Mouse (Mus musculus) layer of hippocampus, postnatal 36 days (tissue): Measurements from ENCODE around the gene Cdh15. TPM values are rescaled to one million over a fixed set of nuclear protein-coding genes. Genes with fewer than 3 reads are reported as not detected.
A peak's percentile ranks its signal among the peaks of the same experiment; 100 is the strongest.

Experiments used
- DNase-seq, 2 experiments: peaks; one replicate each; pipeline ENCODE4 v3.0.0; 2022
- total RNA-seq, 2 experiments: library from RNA; stranded (reverse); gene quantifications; 2 replicates each; pipeline ENCODE4 v1.2.3; 2021

Gene Cdh15
- total RNA-seq, 2 experiments from 2014 or later: 0.88 to 1.2 TPM

DNA sequence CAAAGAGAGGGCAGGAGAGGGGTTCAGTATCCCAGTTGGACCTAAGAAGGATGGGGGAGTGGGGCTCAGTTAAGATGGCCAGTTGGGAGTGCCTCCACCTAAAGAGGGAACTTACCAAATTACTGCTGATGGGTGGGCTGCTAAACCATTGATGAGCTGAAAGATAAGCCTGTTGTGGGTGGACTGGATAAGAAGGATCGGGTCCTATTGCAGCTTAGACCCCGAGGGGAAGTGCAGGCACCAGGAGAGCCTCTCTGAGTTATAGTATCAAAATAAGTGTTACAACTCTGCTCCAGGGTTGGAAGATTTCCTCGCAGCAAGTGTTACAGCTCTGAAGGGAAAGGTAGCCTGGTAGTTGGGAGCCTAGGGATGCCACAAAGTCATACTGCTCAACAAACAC is 3.6 kb upstream of the Cdh15 start:
- DNase-seq: no peak

DNA sequence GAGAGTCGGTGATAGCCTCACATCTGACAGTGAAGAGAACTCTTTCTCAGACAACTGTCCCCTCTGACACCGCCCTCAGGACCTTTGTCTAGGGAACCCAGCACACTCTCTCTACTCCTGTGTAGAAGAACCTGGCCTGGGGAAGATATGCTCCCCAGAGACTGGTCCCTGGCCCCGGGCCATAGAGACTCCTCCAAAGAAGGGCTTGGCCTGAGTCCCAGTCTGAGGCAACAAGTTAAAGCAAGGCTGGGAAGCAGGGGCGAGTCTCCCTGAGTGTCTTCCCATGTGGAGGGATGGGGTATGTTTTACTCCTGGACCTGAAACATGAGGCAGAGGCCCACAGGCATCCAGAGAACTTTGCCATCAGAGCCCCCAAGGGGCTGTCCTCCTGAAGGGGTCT is 2.1 kb upstream of the Cdh15 start:
- no peak for DNase-seq

DNA sequence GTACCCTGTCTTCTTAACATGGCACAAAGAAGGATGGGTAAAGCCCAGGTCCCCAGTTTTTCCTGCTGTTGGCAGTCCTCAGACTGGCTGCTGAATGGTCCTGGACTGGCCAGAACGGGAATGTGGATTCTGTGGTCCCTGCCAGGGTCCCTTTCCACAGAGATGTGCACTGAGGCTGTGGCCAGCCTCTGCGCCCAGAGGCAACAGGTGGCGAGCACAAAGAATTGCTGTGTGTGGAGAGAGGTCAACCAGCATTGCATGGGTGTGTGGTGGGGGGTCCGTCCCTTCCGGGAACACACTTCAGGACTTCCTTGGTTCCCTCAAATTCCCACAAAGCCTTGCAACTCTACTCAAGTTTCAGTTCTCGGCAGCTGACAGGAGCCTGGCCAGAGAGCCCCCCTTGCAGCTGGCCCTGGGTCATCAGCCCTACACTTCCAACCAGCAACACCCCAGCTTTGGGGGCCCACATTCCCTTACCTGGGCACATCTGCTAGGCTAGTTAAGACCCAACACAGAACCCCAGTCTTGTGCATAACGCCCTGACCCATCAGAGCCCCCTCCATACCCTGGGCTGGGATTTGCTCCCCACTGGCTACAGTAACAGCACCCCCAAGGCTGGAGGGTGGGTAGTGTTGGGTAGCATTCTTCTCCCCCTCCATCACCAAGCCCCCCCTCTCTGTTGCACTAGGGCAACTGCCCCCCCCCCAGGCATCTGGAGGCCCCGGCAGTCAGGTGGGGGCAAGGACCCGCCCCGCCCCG is 1.6 kb downstream of the Cdh15 start:
- no peak for DNase-seq

DNA sequence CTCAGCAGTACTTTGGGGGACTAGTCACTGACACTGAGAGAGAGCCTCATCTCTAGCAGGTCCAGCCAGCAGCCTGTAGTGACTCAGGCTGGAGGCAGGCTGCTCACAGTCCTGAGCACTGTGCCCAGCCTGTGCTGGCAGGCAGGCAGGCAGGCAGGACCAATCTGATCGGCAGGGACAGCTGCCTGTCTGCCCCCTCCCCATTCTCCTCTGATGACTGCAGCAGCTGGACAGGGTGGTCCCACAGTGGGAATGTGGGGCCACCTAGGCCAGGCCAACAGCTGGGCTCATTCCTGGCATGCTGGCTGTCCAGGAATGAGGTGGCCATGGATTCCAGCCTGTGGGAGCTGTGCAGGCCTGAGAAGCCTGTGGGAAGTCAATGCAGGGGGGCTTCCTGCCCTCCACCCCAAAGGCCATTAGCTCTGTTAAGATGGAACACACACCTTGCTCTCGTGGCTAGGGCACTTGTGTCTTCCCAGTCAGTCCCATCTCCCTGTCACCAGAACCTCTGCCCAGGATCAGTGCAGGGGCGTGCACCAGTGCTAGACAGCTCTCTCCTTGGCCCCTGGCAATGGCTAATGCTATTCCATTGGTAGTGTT is 3.0 kb downstream of the Cdh15 start:
- DNase-seq: no peak

DNA sequence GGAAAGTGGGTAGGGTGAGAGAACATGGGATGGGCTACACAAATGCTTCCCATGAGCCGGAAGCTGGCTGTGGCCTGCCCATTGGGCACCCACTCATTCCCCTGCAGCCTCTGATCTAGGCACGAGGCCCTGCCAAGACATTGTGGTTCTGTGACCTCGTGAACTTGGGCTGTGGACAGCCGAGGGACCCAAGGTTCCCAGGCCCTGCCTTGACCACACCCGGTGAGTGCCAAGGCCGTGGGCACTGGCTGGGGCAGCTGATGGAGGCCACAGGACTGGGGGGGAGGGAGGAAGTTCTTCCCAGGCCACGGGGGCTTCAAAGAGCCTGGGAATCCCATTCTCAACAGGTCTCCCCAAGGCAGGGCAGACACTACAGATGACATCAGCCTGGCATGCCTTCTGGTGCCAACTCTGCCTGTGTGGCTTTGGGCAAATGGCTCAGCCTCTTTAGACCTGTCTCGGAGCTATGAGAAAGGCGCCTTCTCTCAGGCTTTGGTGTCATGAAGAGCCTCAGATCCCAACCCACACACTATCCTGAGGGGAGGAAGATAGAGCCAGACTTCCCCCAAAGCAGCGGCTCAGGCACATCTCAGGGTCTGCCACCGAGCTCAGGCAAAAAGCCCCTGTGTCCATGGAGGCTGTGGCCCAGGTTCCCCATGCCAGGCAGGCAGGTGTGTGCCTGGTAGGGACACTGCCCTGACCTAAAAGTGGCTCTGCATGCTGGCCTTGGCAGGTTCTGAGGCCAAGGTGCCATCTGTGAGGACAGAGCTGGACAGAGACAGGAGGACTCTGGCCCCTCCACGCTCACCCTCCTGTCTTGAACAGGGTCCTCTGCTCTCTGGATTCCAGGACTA is 4.2 kb downstream of the Cdh15 start:
- no peak for DNase-seq

DNA sequence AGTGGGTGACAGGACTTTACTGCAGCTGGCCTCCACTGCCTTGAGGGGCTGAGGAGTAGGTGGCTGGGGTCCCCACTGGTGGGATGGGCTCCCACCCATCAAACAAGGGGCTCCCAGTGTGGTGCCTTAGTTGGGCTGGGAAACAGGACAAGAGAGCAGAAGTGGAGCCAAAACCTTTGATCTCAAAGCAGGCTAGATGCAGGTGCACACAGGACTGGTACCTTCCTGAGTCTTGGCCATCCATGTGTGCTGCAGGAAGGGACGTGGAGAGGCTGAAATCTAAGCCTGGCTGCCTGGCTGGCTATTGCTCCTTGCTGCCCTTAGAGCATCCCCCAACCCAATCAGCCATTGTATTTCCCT is 4.8 kb downstream of the Cdh15 start:
- no peak for DNase-seq

DNA sequence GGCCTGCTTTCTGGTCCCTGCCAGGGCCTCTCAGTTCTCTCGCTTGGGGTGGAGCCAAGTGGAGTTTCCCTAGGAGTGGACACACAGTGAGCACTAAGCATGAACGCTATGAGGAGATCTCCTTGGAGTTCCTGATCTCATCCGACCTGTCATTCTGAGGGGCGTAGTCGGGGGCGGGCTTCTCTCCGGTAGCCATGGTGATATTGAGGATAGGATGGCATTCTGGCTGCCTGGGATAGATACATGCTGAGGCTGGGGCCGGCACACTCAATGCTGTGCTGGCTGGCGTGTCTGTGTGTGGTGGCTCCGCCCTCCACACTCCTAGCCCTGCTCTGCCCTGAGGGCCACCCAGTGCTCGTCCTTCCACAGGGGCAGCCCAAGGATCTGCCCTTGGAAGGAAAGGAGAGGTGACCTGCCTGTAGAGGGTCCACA is 5.6 kb downstream of the Cdh15 start:
- DNase-seq: peak in 1 of 2 experiments; percentile 35

DNA sequence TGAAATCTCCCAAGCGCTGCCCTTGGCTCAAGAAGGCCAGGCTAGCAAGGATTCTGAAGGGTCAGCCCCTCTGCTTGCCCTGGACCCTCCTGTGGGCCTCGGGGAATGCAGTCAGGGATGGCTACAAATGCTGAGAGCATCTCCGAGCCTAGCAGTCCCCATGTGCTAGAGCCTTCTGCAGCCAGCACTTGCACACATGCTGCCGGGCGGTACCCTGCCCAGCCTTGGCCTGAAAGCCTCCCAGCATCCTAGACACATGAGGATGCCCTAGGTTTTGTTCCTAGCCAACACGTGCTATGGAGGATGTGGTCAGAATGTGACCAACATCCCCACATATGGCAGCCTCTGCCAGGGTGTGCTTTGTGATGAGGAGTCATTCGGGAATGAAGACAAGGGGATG is 6.6 kb downstream of the Cdh15 start:
- no peak for DNase-seq

DNA sequence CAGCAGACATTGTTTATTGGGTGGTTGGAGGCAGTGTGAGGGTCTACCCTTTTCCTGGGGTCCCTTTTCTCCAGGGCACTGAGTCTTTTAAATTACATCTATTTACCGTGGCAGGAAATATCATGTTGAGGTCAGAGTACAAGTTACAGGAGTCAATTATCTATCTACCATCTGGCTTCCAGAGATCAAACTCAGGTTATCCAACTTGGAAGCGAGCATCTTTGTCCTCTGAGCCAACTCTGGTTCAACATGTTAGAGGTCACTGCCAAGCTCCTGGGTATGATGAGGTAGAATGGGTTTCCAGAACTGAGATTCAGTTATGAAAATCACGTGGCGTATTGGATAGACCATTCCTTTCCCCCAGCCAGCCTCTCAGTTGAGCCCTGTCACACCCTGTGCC is 7.4 kb downstream of the Cdh15 start:
- DNase-seq: no peak

DNA sequence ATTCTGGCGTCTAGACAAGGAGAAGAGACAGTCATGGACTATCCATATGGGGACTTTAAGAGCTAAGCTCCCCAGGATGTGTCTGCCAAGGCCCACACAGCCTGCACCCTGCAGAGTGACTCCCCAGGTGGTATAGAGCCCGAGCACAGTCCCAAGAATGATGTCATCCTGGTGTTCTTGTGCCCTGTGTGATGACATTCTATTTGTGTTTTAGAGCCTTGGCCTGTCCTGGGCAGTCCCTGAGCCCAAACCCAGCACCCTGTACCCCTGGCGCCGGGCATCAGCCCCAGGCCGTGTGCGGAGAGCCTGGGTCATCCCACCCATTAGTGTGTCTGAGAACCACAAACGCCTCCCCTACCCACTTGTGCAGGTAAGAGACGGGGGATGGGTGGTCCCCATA is 8.5 kb downstream of the Cdh15 start:
- no peak for DNase-seq

DNA sequence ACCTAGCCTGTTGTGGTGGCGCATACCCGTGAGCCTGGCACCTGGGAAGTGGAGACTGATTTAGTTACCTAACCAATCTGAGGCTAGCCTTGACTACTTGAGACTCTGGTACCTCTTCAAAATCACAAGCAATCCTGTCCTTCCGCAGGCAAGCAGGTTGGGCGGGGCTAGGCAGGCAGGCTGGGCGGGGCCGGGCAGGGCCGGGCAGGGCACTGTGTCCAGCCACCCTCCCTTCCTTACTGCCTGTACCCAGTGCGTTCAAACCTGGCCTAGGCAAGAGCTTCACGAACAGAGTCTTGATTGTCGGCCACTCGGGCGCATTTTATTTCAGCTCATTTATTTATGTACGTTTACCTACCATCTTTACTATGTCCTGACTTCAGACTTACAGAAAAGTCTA is 12.1 kb downstream of the Cdh15 start:
- DNase-seq: no peak

DNA sequence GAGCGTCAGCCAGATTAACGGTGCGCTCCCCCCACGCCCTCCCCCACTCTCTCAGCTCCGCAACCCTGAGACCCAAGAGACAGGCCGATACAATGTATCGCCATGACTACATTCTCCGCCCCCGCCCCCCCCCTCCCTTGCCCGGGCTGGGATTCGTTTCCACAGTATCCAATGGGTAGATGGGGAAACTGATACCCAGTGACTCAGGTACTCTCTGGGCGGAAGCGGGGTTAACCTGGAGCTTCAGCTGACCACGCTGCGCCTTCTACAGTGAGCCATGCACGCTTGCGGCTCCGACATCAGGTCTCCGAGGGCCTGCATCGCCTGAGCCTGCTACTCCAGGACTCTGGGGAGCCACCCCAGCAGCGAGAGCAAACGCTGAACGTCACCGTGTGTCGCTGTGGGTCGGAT is 17.0 kb downstream of the Cdh15 start:
- no peak for DNase-seq

DNA sequence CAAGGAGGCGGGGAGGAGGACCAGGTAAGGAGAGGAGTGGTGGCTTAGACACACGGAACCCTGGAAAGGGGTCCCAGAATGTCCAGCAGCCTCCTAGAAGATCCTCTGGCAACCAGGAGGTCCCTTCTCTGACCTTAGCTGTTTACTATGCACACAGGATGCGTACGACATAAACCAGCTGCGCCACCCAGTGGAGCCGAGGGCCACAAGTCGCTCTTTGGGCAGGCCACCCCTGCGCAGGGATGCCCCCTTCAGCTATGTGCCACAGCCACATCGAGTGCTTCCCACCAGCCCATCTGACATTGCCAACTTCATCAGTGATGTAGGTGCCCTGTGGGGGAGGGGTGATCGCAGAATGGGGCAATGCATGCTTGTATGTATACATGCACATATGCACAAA is 17.7 kb downstream of the Cdh15 start:
- no peak for DNase-seq

DNA sequence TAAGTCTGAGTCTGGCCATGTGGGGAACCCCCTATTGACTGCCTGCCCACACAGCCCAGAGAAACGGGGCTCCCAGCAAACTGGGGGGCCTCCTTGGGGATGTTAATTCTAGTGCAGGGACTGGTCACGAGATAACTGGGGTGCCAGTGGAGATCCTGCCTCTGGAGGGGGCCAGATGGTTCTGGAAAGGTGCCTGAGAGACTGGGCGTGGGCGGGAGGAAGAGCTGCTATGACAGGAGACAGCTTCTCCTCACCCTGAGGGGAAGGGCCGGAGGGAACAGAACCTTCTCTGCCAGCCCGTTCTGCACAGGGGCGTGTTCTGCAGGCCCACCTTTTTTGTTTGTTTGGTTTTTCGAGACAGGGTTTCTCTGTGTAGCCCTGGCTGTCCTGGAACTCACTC is 18.5 kb downstream of the Cdh15 start:
- DNase-seq: no peak

DNA sequence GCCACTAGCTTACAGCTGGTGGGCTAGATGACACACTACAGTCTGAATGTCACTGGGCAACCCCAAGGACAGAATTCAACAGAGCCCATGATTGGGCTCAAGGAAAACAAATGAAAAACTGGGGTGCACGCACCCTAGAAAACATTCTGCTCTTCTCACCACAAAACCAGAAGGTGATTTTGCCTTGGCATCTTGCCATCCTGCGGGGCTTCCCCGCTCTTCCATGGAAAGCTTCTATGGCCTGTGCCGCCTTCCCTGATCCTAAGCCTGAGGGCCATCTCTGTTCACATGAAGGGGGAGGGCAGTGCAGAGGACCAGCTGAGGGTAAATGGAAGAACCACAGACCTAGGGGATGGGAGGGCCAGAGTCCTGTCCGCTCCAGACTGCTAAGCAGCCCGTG is 20.2 kb downstream of the Cdh15 start:
- DNase-seq: no peak

DNA sequence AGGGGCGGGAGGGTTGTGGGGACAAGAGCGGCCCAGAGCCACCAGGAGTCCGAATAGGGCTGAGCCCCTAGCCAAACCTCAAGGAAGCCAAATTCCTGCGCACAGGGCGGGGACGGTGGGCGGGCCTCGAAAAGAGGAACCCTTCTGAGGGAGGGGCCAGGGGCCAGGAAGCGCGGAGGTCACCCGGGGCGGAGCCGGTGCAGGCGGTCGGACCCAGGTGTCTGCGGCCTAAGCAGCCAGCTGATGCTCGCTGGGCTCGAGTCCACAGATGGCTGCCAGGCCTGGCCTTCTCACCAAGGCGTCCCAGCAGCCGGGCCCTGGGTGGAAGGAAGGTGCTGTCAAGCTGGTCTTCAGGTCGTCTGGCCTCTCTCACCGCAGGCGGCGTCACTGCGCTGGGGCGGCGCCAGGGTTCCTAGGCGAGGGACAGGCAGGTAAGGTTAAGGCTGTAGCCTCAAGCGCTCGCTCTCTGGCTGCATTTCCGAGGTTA is 22.7 kb downstream of the Cdh15 start:
- no peak for DNase-seq

DNA sequence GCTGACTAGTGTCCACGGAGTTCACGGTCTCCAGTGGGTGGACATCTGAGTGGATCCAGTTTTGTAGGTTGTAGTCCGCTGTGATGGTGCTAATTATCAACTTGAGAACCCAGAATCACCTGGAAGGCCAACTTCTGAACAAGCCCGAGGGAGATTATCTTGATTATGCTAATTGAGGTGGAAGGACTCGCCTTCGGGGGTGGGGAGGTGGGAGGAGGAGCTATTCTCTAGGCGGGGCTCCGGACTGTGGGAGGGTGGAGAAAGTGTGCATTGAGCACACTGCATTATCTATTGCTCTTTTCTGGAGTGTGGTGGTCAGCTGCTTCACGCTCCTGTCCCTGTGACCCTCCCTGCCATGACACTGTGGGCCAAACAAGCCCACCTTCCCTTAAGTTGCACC is 23.9 kb downstream of the Cdh15 start:
- no peak for DNase-seq

DNA sequence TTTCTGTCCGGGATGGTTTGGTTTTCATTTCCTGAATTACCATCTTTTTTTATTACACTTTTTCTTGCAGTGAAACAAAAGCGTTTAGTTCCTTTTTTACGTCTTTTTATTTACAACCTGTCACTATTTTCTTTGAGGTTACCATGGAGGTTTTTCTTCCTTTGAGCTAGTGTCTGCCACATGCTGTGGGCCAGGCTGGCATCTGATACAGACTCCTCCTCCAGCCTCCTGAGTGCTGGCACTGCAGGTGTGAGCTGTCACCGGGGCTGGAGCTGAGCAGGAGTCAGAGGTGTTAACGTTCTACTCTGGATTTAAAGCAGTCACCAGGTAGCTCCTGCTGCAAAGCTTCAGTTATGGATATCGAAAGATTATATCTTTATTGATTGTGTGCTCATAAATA is 25.4 kb downstream of the Cdh15 start:
- no peak for DNase-seq

DNA sequence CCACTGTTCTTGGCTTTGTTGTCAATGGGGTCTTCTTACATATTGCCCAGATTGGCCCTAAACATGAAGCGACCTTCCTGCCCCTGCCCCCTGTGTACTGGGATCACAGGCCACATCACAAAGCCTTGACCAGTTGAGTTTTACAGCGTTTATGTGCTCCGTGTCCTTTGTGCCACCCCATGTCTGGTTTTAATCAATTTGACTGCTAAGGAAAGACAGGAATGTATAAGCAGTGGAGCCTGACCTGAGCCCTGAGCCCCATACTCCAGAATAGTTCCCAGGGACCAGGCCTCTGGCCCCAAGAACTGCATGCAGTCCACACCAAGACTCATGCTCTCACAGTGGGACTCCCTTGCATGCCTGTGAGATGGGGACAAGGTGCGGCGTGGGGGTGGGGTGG is 27.4 kb downstream of the Cdh15 start:
- no peak for DNase-seq

DNA sequence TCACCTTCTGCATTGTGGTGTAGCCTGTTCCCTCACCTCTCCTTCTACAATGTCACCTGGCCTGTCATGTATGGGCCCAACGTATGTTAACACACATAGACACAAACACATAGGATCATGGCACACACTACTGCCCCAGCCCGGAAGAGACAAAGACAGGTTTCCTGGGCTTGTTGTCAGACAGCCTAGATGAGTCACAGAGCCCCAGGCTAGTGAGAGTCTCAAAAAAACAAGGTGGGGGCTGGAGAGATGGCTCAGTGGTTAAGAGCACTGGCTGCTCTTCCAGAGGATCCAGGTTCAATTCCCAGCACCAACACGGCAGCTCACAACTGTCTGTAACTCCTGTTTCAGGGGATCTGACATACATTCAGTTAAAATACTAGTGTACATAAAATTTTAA is 30.5 kb downstream of the Cdh15 start:
- DNase-seq: no peak

DNA sequence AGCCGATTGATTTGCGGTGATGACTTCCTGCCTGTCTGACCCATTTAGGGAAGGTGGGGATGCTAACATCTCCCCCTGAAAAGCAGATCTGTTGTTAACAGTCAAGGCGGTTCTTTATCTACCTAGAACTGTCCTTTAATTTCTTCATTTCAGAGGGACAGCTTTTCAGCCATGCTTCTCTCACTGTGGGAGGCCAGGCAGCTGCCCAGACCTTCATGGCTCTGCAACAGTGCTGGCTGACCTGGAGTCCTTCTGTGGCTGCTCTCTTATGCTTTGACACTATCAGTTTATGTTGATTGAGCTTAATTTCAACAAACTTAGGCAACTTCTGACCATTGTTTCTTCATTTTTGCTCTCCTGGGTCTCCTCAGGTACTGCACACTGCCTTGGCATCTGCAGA is 32.5 kb downstream of the Cdh15 start:
- no peak for DNase-seq

DNA sequence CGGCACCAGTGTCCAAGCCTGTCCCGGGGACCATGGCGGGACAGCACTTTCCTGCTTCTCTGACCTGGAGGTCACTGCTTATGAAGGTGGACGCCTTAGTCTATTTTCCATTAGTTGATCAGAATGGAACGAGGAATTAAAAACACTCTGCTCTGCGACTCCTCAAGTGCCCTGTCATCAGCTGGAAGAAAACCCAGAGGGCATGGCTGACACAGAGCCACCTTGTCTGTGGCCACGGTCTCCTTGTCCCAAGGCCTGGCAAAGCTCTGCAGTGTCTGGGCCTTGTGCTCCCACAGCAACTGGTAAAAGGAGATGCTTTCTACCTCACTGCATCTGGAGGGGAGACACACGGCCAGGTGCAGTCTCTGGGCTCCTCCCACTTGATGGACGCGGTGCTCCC is 35.9 kb downstream of the Cdh15 start:
- DNase-seq: no peak

DNA sequence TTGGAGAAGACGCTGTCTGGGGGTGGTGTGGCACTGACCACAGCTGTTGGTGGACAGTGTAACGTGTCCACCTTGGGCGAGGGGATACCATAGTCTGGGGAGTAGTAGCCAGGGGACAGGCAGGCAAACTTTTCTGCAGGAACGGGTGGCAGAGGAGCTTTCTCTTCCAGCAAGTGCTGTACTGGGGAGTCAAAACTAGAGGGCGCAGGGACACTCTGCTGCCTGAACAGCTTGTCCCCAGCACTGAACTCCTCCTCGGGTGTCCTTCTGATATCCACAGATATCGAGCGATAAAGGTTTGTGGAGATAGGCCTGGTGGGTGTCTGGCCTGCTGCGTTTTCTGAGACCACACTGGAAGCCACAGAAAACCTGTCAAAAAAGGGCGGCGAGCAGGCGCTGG is 43.7 kb downstream of the Cdh15 start:
- no peak for DNase-seq

DNA sequence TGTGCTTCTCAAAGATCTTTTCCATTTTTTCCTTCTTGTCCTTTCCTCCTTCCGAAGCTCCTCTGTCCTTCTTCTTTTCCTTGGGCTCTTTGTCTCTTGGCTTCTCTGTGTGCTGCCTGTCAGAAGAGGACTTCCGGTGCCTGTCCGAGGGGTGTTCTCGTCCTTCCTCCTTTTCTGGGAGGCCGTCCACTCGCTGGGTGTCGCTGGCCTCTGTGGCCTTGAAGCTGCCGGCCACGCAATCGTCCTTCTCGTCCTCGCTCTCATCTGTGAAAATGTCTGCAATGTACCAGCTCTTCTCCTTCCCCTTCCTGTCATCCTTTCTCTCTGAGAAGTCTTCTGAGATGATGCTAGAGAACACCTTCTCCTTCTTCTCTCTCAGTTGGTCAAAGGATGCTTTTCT is 45.7 kb downstream of the Cdh15 start:
- DNase-seq: no peak
